Mouse (Mus musculus): ENCODE data around the gene Mfap4.

- no peak for TF ChIP-seq CTCF (IDR thresholded peaks at IDR 0.05; ENCODE audit: low read depth)
- TF ChIP-seq EP300 (IDR thresholded peaks at IDR 0.05; ENCODE audit: low read depth), result no peak
Observed at GRCm38 (mm10) chr11:61441670-61442069, 43.6 kb upstream of the Mfap4 start.
